Mouse (Mus musculus): ENCODE results near the gene Mgl2. TPM values are rescaled to one million over a fixed set of nuclear protein-coding genes. Genes with fewer than 3 reads are reported as not detected.

Mgl2 gene
- polyA plus RNA-seq, 1 experiment, result 0.37 TPM

DNA sequence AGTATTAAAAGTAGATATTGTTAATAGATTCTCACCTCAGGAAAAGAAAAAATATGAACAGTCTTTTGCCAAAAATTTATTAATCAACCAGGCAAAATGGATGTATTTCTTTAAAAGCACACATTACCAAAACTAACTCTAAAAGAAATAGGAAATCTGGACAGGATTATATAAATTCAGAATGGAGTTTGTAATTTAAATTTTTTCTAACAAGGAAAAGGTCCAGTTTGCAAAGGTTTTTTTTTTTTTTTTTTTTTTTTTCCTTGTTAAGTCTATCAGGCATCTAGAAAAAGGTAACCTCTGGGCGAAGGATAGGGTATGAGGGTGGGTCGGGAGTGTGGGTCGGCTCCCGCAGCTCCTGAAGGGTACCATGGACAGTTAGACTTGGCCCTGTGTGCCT is 50.4 kb downstream of the Mgl2 start:
- no peaks in the 10 kb centered on the region for H3K4me1 ChIP-seq (ENCODE audit: control insufficient read depth, insufficient read depth, low read length)
- no peaks in the 10 kb centered on the region for H3K27me3 ChIP-seq (ENCODE audit: control insufficient read depth, insufficient read depth, low read length, poor library complexity, severe bottlenecking)
- no peak overlapping the region for H3K27ac ChIP-seq (ENCODE audit: insufficient read depth, low read length)
- H3K4me3 ChIP-seq (ENCODE audit: low read depth, low read length), result no peak overlapping the region
- no peaks in the 10 kb centered on the region for H3K9me3 ChIP-seq (replicated peaks; ENCODE audit: control insufficient read depth, insufficient read depth, low read length, poor library complexity, severe bottlenecking)
- TF ChIP-seq POLR2A (IDR thresholded peaks at IDR 0.05; ENCODE audit: insufficient read depth, low read length) (no peak), EP300 (IDR thresholded peaks at IDR 0.05; ENCODE audit: insufficient read depth, low read depth, low read length) (no peak), CTCF (IDR thresholded peaks at IDR 0.05; ENCODE audit: low read depth, low read length) (no peak)
- H3K9ac ChIP-seq (ENCODE audit: low read depth, poor library complexity, severe bottlenecking), result no peak overlapping the region
- H3K36me3 ChIP-seq (ENCODE audit: control insufficient read depth, insufficient read depth, low read length, poor library complexity, severe bottlenecking), result no peaks in the 10 kb centered on the region

DNA sequence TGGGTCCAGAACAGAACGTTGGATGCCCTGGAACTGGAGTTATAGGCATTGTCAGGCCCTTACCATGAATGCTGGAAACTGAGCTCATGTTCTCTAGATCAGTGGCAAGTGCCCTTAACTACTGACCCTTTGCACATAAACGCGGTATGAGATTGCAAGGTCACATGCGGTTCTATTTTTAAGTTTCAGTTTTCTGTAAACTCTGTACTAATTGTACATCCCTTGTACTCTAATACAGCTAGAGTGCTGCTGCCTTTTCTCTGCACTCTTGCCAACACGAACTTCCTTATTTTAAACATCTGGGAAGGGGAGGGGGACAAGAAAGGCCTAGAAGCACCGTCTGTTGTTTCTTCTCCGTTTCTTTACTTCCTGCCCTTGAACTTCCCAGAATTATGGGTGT is 55.0 kb downstream of the Mgl2 start:
- no peak overlapping the region for H3K4me3 ChIP-seq (ENCODE audit: low read depth, low read length)
- no peaks in the 10 kb centered on the region for H3K9me3 ChIP-seq (replicated peaks; ENCODE audit: control insufficient read depth, insufficient read depth, low read length, poor library complexity, severe bottlenecking)
- TF ChIP-seq EP300 (IDR thresholded peaks at IDR 0.05; ENCODE audit: insufficient read depth, low read depth, low read length) (no peak), POLR2A (IDR thresholded peaks at IDR 0.05; ENCODE audit: insufficient read depth, low read length) (no peak), CTCF (IDR thresholded peaks at IDR 0.05; ENCODE audit: low read depth, low read length) (no peak)
- no peak overlapping the region for H3K9ac ChIP-seq (ENCODE audit: low read depth, poor library complexity, severe bottlenecking)
- no peaks in the 10 kb centered on the region for H3K27me3 ChIP-seq (ENCODE audit: control insufficient read depth, insufficient read depth, low read length, poor library complexity, severe bottlenecking)
- H3K36me3 ChIP-seq (ENCODE audit: control insufficient read depth, insufficient read depth, low read length, poor library complexity, severe bottlenecking), result no peaks in the 10 kb centered on the region
- H3K27ac ChIP-seq (ENCODE audit: insufficient read depth, low read length), result no peak overlapping the region
- H3K4me1 ChIP-seq (ENCODE audit: control insufficient read depth, insufficient read depth, low read length), result no peaks in the 10 kb centered on the region

Other genes with a start within 250 kb of the Mgl2 start
- 5.2 and 6.3 TPM in 2 replicates for gene Kctd11, start 248.9 kb upstream of the Mgl2 start, polyA plus RNA-seq (2011; ENCODE audit: insufficient read depth, insufficient read length, low read depth, missing spikeins)
- gene Acap1, start 234.8 kb upstream of the Mgl2 start, polyA plus RNA-seq (2011; ENCODE audit: insufficient read depth, insufficient read length, low read depth, missing spikeins), result 1.5 and 2.3 TPM in 2 replicates
- gene 2810408A11Rik, start 229.3 kb upstream of the Mgl2 start, polyA plus RNA-seq (2011; ENCODE audit: insufficient read depth, insufficient read length, low read depth, missing spikeins), result 11.6 and 13.1 TPM in 2 replicates
- 27.9 and 32.4 TPM in 2 replicates for gene Neurl4, start 229.3 kb upstream of the Mgl2 start, polyA plus RNA-seq (2011; ENCODE audit: insufficient read depth, insufficient read length, low read depth, missing spikeins)
- 23.9 and 24.4 TPM in 2 replicates for gene Gps2, start 216.4 kb upstream of the Mgl2 start, polyA plus RNA-seq (2011; ENCODE audit: insufficient read depth, insufficient read length, low read depth, missing spikeins)
- 1,015 and 1,063 TPM in 2 replicates for gene Eif5a, start 208.4 kb upstream of the Mgl2 start, polyA plus RNA-seq (2011; ENCODE audit: insufficient read depth, insufficient read length, low read depth, missing spikeins)
- gene Ybx2, start 194.5 kb upstream of the Mgl2 start, polyA plus RNA-seq (2011; ENCODE audit: insufficient read depth, insufficient read length, low read depth, missing spikeins), result 55.2 and 57.2 TPM in 2 replicates
- 2.7 and 3.2 TPM in 2 replicates for gene Slc2a4, start 182.1 kb upstream of the Mgl2 start, polyA plus RNA-seq (2011; ENCODE audit: insufficient read depth, insufficient read length, low read depth, missing spikeins)
- gene Cldn7, start 165.6 kb upstream of the Mgl2 start, polyA plus RNA-seq (2011; ENCODE audit: insufficient read depth, insufficient read length, low read depth, missing spikeins), result 106 and 144 TPM in 2 replicates
- gene Ctdnep1, start 149.2 kb upstream of the Mgl2 start, polyA plus RNA-seq (2011; ENCODE audit: insufficient read depth, insufficient read length, low read depth, missing spikeins), result 61.9 and 63.4 TPM in 2 replicates
- 77.6 and 80.1 TPM in 2 replicates for gene Elp5, start 147.8 kb upstream of the Mgl2 start, polyA plus RNA-seq (2011; ENCODE audit: insufficient read depth, insufficient read length, low read depth, missing spikeins)
- gene Gabarap, start 139.2 kb upstream of the Mgl2 start, polyA plus RNA-seq (2011; ENCODE audit: insufficient read depth, insufficient read length, low read depth, missing spikeins), result 141 and 144 TPM in 2 replicates
- 75.6 and 83.0 TPM in 2 replicates for gene Phf23, start 134.6 kb upstream of the Mgl2 start, polyA plus RNA-seq (2011; ENCODE audit: insufficient read depth, insufficient read length, low read depth, missing spikeins)
- gene Dvl2, start 129.7 kb upstream of the Mgl2 start, polyA plus RNA-seq (2011; ENCODE audit: insufficient read depth, insufficient read length, low read depth, missing spikeins), result 60.1 and 63.3 TPM in 2 replicates
- gene Acadvl, start 114.9 kb upstream of the Mgl2 start, polyA plus RNA-seq (2011; ENCODE audit: insufficient read depth, insufficient read length, low read depth, missing spikeins), result 17.1 and 19.8 TPM in 2 replicates
- 17.1 and 25.7 TPM in 2 replicates for gene Dlg4, start 113.4 kb upstream of the Mgl2 start, polyA plus RNA-seq (2011; ENCODE audit: insufficient read depth, insufficient read length, low read depth, missing spikeins)
- not detected in 2 replicates for gene Asgr1, start 76.2 kb upstream of the Mgl2 start, polyA plus RNA-seq (2011; ENCODE audit: insufficient read depth, insufficient read length, low read depth, missing spikeins)
- gene Asgr2, start 37.7 kb upstream of the Mgl2 start, polyA plus RNA-seq (2011; ENCODE audit: insufficient read depth, insufficient read length, low read depth, missing spikeins), result not detected in 2 replicates
- not detected in 2 replicates for gene Clec10a, start 25.9 kb downstream of the Mgl2 start, polyA plus RNA-seq (2011; ENCODE audit: insufficient read depth, insufficient read length, low read depth, missing spikeins)
- gene Slc16a11, start 82.4 kb downstream of the Mgl2 start, polyA plus RNA-seq (2011; ENCODE audit: insufficient read depth, insufficient read length, low read depth, missing spikeins), result 2.0 and 3.5 TPM in 2 replicates
- gene Slc16a13, start 90.7 kb downstream of the Mgl2 start, polyA plus RNA-seq (2011; ENCODE audit: insufficient read depth, insufficient read length, low read depth, missing spikeins), result 8.9 and 11.2 TPM in 2 replicates
- gene Bcl6b, start 99.5 kb downstream of the Mgl2 start, polyA plus RNA-seq (2011; ENCODE audit: insufficient read depth, insufficient read length, low read depth, missing spikeins), result 4.1 TPM in 2 replicates
- 108 and 126 TPM in 2 replicates for gene 0610010K14Rik, start 107.6 kb downstream of the Mgl2 start, polyA plus RNA-seq (2011; ENCODE audit: insufficient read depth, insufficient read length, low read depth, missing spikeins)
- 0.55 and 0.65 TPM in 2 replicates for gene Gm21988, start 109.5 kb downstream of the Mgl2 start, polyA plus RNA-seq (2011; ENCODE audit: insufficient read depth, insufficient read length, low read depth, missing spikeins)
- gene Rnasek, start 109.5 kb downstream of the Mgl2 start, polyA plus RNA-seq (2011; ENCODE audit: insufficient read depth, insufficient read length, low read depth, missing spikeins), result 88.5 and 97.8 TPM in 2 replicates
- 1.4 and 2.1 TPM in 2 replicates for gene Alox12, start 125.0 kb downstream of the Mgl2 start, polyA plus RNA-seq (2011; ENCODE audit: insufficient read depth, insufficient read length, low read depth, missing spikeins)
- gene Alox12e, start 192.3 kb downstream of the Mgl2 start, polyA plus RNA-seq (2011; ENCODE audit: insufficient read depth, insufficient read length, low read depth, missing spikeins), result 0.58 TPM in 1 of 2 replicates, not detected in the other
- gene Alox15, start 221.7 kb downstream of the Mgl2 start, polyA plus RNA-seq (2011; ENCODE audit: insufficient read depth, insufficient read length, low read depth, missing spikeins), result 2.2 and 3.0 TPM in 2 replicates

Data from ES-Bruce4 (cell line).